Mouse (Mus musculus): ENCODE data around the gene Slamf8. TPM values are rescaled to one million over a fixed set of nuclear protein-coding genes. Genes with fewer than 3 reads are reported as not detected.

Gene Slamf8
- total RNA-seq (2022), result under 1 TPM; 0.16 to 0.31 (median 0.24) TPM

GRCm38 (mm10) chr1:172590385-172590784, at the start of gene Slamf8:
Gene Slamf8 (minus strand): TSS chr1:172590568.
- peak; percentile 56 for DNase-seq (ENCODE audit: low spot score)

DNA sequence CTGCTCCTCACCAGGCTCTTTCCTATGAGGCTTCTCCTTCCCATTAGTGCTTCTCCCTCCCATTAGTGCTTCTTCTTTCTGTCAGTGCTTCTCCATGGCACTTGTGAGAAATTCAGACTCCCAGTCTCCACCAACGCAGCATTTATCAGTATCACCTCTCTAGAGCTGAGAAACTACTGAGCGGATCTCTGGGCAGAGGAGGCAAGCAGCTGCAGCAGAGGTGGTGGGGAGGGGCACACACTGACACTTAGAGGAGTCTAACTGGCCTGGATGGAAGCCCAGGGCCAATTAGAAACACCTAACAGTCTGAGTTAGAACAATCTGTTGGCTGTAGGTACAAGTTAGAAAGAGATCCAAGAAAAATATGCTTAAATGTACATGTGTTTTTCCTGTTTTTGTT, 48.4 kb upstream of the Slamf8 start:
- DNase-seq (ENCODE audit: low spot score), result no peak

DNA sequence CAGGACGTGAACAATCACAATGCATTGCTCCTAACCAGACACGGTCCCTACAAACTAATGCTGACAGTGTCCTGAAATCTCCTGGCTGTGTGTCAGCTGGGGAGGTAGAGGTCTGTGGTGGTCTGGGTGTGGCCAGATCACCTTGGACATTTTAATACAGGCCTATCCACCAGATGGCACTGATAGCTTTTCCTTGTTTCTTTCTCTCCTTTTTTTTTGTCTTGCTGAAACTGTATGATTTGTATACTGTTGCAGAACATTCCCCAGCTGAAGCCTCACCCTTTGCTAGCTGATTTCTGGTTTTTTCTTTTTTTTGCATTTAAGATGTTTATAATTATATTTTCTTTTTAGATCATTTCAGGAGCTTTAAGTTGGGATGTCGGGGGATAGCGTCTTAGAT, 47.4 kb upstream of the Slamf8 start:
- no peak for DNase-seq (ENCODE audit: low spot score)

GRCm38 (mm10) chr1:172636266-172636665, 45.9 kb upstream of the Slamf8 start:
- DNase-seq (ENCODE audit: low spot score), result no peak

GRCm38 (mm10) chr1:172635258-172635657, 44.9 kb upstream of the Slamf8 start:
- DNase-seq (ENCODE audit: low spot score), result peak; percentile 45

GRCm38 (mm10) chr1:172634136-172634535, 43.8 kb upstream of the Slamf8 start:
- DNase-seq (ENCODE audit: low spot score), result no peak

- DNase-seq (ENCODE audit: low spot score), result peak; percentile 97
These were observed 42.3 kb upstream of the Slamf8 start, which contains the start of gene Dusp23 for GRCm38 (mm10) chr1:172632451-172633326. Gene Dusp23 (minus strand): TSS chr1:172632962.

- DNase-seq (ENCODE audit: low spot score), result no peak
These were observed 41.4 kb upstream of the Slamf8 start for GRCm38 (mm10) chr1:172631721-172632120.

GRCm38 (mm10) chr1:172629831-172630230, 39.5 kb upstream of the Slamf8 start:
- no peak for DNase-seq (ENCODE audit: low spot score)

GRCm38 (mm10) chr1:172626306-172626705, 35.9 kb upstream of the Slamf8 start:
- DNase-seq (ENCODE audit: low spot score), result no peak

- no peak for DNase-seq (ENCODE audit: low spot score)
These were observed 33.7 kb upstream of the Slamf8 start for GRCm38 (mm10) chr1:172624081-172624480.

DNA sequence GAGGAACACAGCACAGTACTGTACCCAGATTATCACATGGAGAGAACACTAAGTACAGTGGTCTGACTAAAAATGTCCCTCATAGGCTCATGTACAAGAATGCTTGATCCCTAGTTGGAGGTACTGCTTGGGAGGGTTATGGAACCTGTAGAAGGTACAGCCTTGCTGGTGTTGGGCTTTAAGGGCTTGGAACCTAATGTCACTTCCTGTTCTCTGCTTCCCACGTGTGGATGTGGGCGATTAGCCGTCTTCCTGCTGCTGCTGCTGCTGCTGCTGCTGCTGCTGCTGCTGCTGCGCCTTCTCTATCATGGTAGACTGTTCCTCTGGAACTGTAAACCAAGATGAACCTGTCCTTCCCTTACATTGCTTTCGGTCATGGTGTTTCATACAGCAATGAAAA, 33.2 kb upstream of the Slamf8 start:
- no peak for DNase-seq (ENCODE audit: low spot score)

DNA sequence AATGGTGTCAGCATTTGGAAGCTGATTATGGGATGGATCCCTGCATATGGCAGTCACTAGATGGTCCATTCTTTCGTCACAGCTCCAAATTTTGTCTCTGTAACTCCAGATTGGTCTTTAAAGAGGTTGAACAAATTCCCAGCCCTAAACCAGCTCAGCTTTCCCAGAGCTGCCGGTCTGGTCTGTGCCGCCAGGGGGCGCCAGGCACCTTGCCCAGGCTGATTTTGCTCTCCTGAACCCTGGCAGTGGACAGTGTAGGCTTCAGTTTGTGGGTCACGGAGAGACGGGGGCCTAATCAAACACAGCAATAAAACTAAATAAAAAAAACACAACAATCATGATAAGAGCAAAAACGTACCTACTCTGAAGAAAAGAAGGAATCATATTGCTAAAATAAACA, 28.9 kb upstream of the Slamf8 start:
- peak; percentile 70 for DNase-seq (ENCODE audit: low spot score)

- DNase-seq (ENCODE audit: low spot score), result no peak
These were observed 27.8 kb upstream of the Slamf8 start for GRCm38 (mm10) chr1:172618141-172618540.

DNA sequence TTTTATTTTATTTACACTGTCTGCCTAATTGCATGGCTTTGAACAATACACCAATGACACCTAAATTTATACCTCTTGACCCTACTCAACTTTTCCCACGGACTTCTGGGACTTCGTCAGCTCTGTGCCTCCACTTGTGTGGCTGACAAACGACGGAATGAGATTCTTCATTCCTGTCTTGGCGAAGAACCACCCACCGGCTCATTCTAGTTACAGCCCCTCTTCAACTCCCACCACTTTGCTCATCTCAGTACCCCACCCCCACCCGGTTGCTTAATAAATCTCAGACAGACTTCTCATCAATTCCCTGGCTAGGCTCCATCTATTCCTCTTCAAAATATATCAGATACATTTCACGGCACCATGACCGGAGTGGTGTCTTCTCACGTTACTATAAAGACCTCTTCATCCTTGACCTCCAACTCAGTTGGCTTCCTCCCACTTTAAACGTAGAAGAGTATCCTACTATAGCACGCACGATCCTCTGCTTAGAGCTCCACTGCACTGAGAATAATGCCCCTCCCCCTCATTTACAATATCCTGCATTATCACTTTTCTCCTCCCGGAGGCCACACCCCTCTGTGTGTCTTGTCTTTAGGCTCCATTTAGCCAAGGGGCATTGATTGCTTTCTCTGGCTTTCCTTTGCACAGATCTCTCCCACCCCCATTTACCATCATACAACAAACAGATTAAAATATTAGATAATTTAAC, 27.2 kb upstream of the Slamf8 start:
- no peak for DNase-seq (ENCODE audit: low spot score)

DNA sequence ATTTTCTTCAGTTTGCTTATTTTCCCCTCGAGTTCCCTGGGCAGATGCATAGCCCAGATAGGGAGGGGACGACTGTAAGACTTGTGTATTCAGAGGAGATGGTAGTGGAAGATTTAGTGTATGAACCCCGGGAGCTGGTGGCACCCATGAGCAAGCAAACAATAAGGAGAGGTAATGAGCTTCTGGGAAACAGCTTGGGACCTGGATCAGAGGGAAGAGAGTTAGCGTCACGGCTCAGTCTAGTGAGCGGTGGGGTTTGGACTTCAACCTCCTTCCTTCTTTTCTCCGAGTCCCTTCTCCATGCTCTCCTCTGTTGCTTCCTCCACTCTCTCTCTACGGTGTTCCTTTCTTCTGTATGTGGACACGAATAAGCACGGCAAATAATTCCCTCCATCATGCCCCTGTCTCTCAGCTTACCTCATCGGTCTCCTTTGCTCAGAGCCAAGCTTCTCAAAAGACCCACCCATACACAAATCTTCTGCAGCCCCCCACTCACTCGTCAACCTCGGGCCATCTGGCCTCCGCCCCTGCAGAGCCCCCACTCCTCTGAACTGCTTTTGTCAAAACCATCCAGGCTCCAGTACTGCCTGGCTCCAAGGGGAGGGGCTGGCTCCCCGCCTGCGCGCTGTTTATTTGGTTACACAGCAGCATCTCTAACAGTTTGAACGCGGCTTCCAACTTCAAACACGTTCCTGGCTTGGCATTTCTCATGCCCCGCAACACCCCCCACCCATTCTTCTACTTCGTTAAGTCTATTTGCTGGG, 26.4 kb upstream of the Slamf8 start:
- DNase-seq (ENCODE audit: low spot score), result no peak

GRCm38 (mm10) chr1:172615412-172615811, 25.0 kb upstream of the Slamf8 start:
- DNase-seq (ENCODE audit: low spot score), result no peak

- DNase-seq (ENCODE audit: low spot score), result no peak
These were observed 24.3 kb upstream of the Slamf8 start for GRCm38 (mm10) chr1:172614654-172615053.

- no peak for DNase-seq (ENCODE audit: low spot score)
These were observed 22.4 kb upstream of the Slamf8 start for GRCm38 (mm10) chr1:172612745-172613144.

GRCm38 (mm10) chr1:172611304-172611703, 20.9 kb upstream of the Slamf8 start:
- no peak for DNase-seq (ENCODE audit: low spot score)

DNA sequence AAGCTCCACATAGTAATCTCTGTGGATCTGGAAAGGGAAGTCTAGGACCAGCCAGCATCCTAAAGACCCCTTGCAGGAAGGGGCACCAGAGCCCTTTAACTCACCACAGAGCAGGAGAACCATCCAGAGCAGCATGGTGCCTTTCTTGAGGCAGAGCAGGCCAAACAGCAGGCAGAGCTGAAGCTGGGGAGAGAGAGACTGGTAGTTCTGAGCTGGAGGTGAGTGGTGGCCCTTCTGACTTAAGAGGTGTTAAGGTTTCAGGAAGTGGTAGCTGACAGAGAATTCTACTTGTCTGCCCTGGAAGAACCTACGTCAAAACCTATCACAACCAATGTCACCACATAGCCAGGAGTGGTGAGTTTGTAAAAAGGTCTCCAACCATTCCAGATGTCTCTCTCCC, 12.0 kb upstream of the Slamf8 start, which contains the start of gene Fcrl6:
Gene Fcrl6, minus strand, starts transcription at position 226 of the 400 bp plus-strand sequence.
- DNase-seq (ENCODE audit: low spot score), result no peak

DNA sequence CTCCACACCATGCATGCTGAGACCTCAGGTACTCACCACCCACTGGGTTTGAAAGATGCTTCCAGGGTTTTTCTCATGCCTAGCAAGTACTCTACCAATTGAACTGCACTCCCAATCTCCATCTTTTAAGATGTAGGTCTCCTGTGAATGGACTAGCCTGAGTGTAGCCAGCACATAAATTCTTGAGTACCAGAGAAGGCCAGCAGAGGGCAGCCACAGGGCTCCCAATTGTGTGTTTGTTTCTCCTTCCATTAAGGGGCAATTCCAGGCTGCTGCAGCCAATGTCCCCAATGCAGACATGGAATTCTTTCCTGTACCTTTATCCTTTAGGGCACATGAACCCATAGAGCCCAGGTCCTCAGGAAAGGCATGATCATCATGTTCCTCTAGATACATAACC, 4.1 kb upstream of the Slamf8 start:
- peak; percentile 15 for DNase-seq (ENCODE audit: low spot score)

Data from heart, adult 8-10 months (tissue).